ENCODE assay signal across 8 mouse cellular contexts in genomic region chr2:53190684-53191511, GRCm38 (mm10). TPM values are rescaled to one million over a fixed set of nuclear protein-coding genes. Genes with fewer than 3 reads are reported as not detected.
A peak's percentile ranks its signal among the peaks of the same experiment; 100 is the strongest.
DNase-seq lines count a peak whose midpoint lies in the region; ATAC-seq lines count a peak whose summit lies in the region.

TSS of gene Prpf40a (minus strand) at chr2:53191284.

- H3K9me3 ChIP-seq in forebrain, embryonic 14.5 days (replicated peaks; ENCODE audit: control insufficient read depth, low read length) = no peaks in the 10 kb centered on the region
- H3K9me3 ChIP-seq in neural tube, embryonic 15.5 days (replicated peaks) = no peaks in the 10 kb centered on the region

- H3K4me3 ChIP-seq in forebrain, embryonic 14.5 days (ENCODE audit: low read depth, low read length) = peak within 1 kb of the TSS; percentile 68
- H3K4me3 ChIP-seq in neural tube, embryonic 15.5 days (replicated peaks) = peak within 1 kb of the TSS; percentile 90

- DNase-seq in ES-CJ7 (ENCODE audit: low read depth, low spot score) = peak; percentile 98
- DNase-seq in cerebellum, adult 11 months = peak; percentile 99
- peak; percentile 99 for DNase-seq in forebrain, embryonic 14.5 days (ENCODE audit: low spot score)
- peak; percentile 100 for DNase-seq in heart, postnatal 14 days
- DNase-seq in layer of hippocampus, adult 11-12 months (ENCODE audit: low spot score) = peak; percentile 100
- peak; percentile 99 for DNase-seq in lung, adult 18-20 months
- DNase-seq in testis, postnatal 14 days (ENCODE audit: low spot score) = peak; percentile 99

- H3K27me3 ChIP-seq in forebrain, embryonic 14.5 days (replicated peaks; ENCODE audit: control insufficient read depth, insufficient read depth, low read length) = no peaks in the 10 kb centered on the region
- H3K27me3 ChIP-seq in neural tube, embryonic 15.5 days (replicated peaks) = no peaks in the 10 kb centered on the region

- peak; percentile 95 for ATAC-seq in forebrain, embryonic 14.5 days
- peak; percentile 97 for ATAC-seq in neural tube, embryonic 15.5 days (ENCODE audit: low FRiP score)

- H3K4me1 ChIP-seq in forebrain, embryonic 14.5 days (ENCODE audit: control insufficient read depth, insufficient read depth, low read length) = peaks cover 11% of the 10 kb centered on the region
- peaks cover 23% of the 10 kb centered on the region for H3K4me1 ChIP-seq in neural tube, embryonic 15.5 days

- H3K36me3 ChIP-seq in forebrain, embryonic 14.5 days (ENCODE audit: control insufficient read depth, insufficient read depth, low read length) = peaks cover 12% of the 10 kb centered on the region; the same call in 1 of the 2 replicates
- H3K36me3 ChIP-seq in neural tube, embryonic 15.5 days = peaks cover 6% of the 10 kb centered on the region; the same call in 1 of the 2 replicates

- peak within 1 kb of the TSS; percentile 96 for H3K27ac ChIP-seq in forebrain, embryonic 14.5 days (ENCODE audit: low read depth, low read length)
- peak within 1 kb of the TSS; percentile 100 for H3K27ac ChIP-seq in neural tube, embryonic 15.5 days (replicated peaks)

- H3K9ac ChIP-seq in forebrain, embryonic 14.5 days (ENCODE audit: low read length) = peak within 1 kb of the TSS; percentile 92
- peak within 1 kb of the TSS; percentile 89 for H3K9ac ChIP-seq in neural tube, embryonic 15.5 days (replicated peaks)

- under 1% methylated on average over 43 of the region's 53 CpGs for WGBS in forebrain, embryonic 14.5 days
- 0% methylated on average over 49 of the region's 53 CpGs for WGBS in neural tube, embryonic 15.5 days

- H3K4me2 ChIP-seq in forebrain, embryonic 14.5 days (ENCODE audit: low read length) = peak within 1 kb of the TSS; percentile 73
- H3K4me2 ChIP-seq in neural tube, embryonic 15.5 days = peak within 1 kb of the TSS; percentile 74

- intact Hi-C loops in heart, postnatal 14 days (cut with DNase I) = loop anchor here (10.0 kb wide), 1 partner anchor 446 kb away; the partner anchor contains the start of gene Stam2

RNA-seq across cellular contexts. Expression of gene Prpf40a, which starts in this region (rescaled TPM):
- polyA plus RNA-seq in forebrain, embryonic 14.5 days (2014; fragmentation: Nextera tagmentation; extraction: Ambion mirVana) = 154 and 183 TPM in 2 replicates
- total RNA-seq in heart, postnatal 14 days (2021) = 10 to 100 TPM; 36.2 TPM
- 79.2 and 104 TPM in 2 replicates for polyA plus RNA-seq in neural tube, embryonic 15.5 days (2015; fragmentation: Nextera tagmentation; extraction: Ambion mirVana)

Comparison
In these comparisons a context has a peak if more than half of its experiments do, and no peak if none do; other contexts are left out.
1. Peak in every context shown above with its lines: DNase-seq, ATAC-seq, H3K4me3 ChIP-seq and H3K27ac ChIP-seq.